Mouse (Mus musculus) kidney, postnatal 10 days (tissue): ENCODE measurements at regions not wholly inside any gene's neighbourhood (a gene's known extent, or its start where the extent isn't known, plus 50 kb on each side); places are given as distances from the start of the nearest gene placed in this dataset.
A peak's percentile ranks its signal among the peaks of the same experiment; 100 is the strongest.
"Not testable (repeated sequence)": the region's sequence is repeated elsewhere in the genome, so short reads cannot be mapped to it uniquely, and the experiment has no call there.

Experiments
- DNase-seq: peaks from one replicate; pipeline ENCODE4 v3.0.0; 2021; ENCODE audit warnings: mixed read lengths

DNA sequence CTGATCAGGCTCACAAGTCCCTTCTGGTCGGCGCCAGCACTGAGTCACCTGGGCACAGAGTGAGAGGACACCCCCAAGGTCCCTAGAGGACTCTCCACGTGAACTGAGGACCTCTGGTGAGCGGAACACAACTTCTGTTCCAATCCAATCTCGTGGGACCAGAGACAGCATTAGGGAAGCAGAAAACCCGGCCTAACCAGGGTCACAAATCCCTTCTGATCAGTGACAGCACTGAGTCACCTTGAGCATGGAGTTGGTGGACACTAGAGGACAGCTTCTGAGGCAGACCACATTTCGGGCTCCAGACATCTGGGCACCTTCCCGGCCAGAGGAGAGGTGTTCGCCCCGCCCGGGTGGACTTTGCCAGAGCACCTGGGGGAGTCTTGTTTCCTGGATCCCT, 412.3 kb upstream of the Arid1b start:
- no peak for DNase-seq

DNA sequence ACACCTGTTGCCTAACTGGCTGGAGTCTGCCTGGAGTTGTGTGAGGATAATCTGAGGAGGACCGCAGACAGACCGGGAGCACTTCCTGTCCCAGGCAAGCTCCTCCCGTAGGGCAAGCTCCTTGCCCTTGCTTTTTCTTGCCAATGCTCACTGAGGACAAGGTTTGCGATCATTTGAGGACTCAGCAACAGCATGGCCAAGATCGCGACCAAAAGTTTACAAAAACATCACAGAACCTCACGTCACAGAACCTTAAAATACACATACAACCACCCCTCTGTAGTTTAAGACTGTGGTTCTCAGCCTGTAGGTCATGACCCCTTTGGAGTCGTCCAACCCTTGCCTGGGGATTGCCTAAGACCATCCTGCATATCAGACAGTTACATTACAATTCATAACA, 383.7 kb upstream of the Arid1b start:
- peak; percentile 20 for DNase-seq

DNA sequence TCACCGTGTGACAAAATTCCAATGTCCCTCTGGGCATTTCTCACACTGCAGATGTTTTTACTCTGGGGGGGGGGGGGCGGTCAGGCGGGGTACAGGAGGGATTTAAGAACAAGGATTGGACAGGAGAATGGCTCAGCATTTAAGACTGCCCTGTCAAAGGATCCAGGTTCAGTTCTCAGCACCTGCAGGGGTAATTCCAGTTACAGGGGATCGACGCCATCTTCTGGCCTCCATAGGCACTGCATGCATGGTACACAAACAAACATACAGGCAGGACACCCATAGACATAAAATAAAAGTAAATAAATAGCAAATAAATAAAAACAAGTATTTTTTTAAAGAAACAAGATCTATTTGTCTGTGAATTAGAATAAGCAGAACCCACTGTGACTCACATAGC, 383.1 kb upstream of the Arid1b start:
- no peak for DNase-seq

DNA sequence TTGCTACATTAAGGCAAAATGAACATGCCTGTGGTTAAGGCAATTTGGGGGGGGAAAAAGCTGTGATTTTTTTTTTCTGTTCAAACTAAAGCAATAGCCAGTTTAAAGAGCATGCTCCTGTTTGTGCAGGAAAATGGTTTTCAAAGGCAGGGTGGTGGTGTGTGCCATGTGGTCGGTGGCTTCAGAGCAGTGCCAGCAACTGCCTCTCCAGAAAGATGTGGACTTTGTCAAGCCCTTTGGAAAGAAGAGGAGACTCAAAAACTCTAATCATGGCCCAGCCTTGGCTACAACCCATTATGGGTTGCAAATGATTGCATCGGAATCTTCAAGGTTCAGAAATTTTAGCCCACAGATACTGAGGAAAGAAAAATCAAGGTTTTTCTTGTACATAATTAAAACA, 382.4 kb upstream of the Arid1b start:
- no peak for DNase-seq

DNA sequence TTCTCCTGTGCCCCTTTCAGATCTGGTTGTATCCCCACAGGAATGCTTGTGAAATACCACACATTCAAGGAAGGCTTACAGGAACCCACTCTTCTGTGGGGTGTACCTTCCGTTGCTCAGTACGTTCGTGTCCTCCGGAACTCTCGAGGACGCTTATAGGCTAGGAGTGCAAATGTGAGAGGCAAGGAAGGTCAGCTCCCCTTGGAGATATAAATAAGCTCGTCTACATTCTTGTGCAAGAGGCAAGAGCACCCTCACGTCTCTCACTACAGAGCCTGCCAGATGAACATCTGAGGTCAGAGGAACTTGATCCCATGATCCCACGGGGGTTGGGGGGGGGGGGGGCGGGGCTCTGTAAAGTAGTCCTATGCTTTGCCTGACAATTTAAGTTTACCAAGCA, 382.0 kb upstream of the Arid1b start:
- no peak for DNase-seq

DNA sequence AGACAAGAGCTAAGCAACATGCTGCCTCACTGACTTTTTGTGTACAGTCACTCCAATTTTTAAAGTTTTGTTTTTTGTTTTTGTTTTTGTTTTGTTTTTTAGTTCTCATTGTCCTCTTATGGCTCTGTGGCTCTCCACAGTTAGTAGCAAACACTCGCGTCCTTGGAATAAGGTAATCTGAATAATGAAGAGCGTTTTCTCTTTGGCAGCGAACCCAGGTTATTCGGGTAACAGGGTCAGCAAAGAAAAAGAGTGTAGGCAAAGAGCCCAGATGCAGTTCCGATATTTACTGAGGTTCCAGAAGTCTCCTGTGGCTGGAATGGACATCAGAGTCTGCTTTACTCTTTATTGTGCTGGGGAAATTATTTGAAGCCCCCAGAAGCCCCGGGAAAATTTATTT, 381.4 kb upstream of the Arid1b start:
- no peak for DNase-seq

DNA sequence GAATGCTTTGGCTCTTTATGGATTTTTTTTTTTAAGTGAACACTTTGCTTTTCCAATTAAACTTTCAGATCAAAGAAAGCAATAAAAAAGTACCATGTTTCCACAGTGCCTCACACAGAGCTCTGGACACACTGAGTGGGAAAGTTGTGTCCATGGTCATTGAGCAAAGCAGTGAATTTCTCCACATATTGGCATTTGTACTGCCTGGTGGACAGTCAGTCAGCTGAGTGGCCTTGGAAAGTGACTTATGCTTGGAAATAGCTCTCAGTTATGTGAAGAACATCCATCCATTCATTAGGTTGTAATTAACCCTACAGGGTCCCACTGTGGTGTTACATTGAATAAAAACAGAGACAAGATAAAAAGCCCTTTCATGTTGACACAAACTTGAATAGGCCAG, 373.8 kb upstream of the Arid1b start:
- DNase-seq: no peak

DNA sequence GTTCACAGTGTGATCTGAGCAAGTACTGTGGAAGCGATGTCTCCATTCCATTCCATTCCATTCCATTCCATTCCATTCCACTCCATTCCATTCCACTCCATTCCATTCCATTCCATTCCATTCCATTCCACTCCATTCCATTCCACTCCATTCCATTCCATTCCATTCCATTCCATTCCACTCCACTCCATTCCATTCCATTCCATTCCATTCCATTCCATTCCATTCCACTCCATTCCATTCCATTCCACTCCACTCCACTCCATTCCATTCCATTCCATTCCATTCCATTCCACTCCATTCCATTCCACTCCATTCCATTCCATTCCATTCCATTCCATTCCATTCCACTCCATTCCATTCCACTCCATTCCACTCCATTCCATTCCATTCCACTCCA, 368.0 kb upstream of the Arid1b start:
- not testable (repeated sequence) for DNase-seq

DNA sequence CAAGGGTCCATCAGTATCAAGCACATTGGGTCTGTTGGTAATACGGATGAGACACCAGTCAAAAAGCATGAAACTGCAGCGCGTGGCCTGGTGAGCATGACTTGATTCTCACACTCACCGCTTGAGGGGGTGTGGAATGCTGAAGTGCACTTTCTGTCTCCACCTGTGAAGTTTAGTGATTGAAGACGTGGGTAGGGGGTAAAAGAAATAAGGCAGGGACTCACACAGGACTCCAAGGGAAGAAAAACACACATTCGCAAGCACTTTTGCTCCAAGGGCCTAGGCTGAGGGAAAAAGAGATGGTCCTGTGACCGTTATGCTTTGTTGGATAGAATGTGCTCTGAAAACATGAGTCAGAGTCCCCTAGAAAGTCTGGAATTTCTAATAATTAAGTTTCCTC, 366.6 kb upstream of the Arid1b start:
- no peak for DNase-seq

DNA sequence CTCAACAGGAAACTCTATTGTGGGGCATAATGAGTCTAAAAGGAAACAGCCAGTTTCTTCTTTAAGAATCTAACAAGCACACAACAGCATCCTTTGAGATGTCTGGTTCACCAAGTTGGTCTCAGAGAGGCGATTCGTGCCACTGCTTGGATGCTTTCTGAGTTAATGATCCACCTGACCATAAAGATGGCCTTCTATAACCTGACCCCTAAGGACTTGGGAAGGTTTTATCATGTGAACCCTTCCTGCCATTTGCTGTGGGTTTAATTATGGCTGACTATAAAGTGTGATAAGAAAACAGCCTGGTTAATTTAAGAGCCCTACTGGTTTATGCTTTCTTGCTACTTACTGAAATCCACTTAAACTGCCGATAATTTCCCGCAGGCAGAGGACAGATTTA, 363.0 kb upstream of the Arid1b start:
- DNase-seq: no peak

DNA sequence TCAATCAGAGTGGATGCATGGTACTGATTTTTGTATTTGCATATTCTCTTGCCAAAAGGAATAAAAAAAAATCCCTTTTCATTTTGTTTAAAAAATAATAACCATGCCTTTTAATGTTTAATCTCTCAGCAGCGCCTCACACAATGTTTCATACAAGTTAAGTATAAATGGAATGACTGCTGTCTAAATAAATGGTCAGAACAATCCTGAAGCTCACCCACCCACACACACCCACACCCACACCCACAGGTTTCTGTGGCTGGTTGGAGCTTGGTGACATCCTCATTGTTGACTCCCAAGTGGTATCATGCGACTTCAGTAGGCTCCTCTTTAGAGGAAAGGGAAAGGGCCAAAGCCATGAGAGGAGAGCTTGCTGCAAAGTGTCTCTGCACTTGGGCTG, 361.6 kb upstream of the Arid1b start:
- DNase-seq: no peak

DNA sequence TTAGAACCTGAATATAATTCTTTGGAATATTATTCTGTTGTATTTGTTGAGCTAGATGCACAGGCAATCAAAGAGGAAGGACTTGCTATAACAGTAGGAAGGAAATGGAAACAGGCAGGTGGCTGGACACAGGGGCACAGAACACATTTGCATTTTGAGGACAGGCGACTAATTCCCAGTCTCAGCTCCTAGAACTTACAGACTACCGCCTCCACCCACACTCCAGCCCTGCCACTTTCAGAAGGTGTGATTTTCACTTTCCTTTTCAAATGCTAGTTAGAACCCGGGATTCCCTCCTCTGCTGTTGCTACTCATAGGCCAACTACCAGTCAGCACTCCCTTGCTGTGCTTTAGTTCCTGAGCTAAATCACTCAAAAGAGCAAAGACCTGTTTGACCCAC, 360.4 kb upstream of the Arid1b start:
- DNase-seq: no peak

DNA sequence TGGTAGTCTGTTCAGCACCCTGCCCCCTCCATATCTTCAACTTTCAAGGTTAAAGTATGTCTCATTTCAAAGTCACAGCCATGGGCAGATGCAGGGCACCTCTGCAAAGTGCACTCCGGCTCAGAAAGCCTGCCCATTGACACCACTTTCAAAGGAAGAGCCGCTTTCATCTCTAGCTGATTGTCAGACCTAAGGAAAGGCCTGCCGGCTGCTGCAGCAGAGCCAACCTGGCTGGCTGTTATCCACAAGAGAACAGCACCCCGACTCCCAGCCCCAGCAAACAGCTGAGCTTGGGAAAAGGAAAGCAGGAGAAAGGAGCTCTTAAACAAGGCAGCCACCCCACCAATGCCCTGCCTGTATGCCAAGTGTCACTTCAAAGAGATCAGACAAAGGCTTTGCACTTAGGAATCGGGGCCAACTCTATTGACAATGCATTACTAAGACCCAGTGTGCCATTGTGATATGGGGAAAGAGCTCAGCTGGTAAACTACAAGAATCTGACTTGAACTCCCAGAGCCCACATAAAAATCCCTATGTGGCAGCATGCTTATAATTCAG, 357.3 kb upstream of the Arid1b start:
- DNase-seq: no peak

DNA sequence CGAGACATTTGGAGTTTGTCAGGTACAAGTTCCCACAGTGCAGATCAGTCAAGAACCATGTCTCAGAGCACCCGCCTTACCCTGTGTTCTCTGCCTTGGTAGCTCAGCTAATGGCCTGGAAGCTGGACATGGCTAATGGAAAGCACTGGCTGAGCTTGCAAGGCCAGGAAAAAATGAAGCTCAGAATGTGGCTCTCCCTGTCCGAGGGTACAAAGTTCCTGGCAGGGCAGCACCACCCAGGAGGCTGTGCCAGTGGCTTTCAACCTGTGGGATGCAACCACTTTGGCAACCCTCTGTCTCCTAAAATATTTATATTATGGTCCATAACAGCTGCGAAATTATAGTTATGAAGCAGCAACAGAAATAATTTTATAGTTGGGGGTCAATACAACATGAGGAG, 354.6 kb upstream of the Arid1b start:
- DNase-seq: no peak

DNA sequence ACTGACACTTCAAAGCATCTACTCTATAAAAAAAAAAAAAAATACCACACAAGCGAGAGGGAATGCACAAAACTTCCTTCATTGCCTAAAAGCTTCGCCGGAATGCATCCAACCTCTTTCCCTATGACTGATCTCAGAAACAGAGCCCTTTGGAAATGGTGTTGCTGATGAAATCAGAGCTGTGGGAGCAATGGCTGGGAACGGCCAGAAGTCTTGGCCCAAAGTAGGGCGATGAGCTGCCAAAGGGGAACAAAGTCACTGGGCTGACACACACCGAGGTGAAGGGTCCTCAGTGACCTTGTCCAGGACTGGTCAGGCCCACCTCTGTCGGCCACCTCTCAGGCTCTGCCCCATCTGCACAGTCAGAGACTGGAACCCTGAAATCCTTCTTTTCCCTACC, 353.6 kb upstream of the Arid1b start:
- DNase-seq: peak; percentile 18

DNA sequence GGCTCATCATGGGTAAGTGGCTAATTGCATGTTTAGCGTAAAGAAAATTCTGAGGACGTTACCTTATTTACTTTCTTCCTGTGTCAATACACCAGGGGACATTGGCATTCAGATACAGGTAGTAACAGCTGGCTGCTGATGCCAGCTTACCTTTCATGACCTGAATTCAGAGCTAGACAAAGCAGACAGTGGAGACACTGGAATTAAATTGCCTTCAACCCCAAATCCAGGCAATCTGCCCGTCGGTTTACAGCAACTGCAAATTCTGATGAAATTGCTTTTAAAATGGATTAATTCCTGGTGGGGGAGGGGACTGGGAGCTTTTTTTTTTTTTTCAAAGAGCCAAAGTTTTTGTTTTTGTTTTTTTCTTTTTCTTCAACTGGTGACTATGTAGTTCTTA, 353.0 kb upstream of the Arid1b start:
- no peak for DNase-seq

DNA sequence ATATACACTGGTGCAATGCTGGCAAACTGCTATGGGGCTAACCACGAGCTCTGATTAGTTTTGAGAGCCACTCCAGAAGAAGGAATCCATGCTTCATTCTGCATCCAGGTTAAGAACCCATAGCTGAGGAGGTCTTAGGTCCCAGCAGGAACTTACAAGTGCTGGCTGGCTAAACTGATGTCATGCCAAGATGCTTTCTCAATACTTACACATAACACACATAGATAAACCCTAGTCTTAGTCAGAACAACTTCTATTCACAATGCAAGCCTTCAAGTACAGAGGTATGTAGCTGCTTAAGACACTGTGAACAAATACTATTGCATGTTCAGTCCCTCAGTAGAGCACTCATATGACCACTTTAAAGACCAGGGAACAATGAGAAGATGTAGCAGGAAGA, 352.1 kb upstream of the Arid1b start:
- DNase-seq: no peak

DNA sequence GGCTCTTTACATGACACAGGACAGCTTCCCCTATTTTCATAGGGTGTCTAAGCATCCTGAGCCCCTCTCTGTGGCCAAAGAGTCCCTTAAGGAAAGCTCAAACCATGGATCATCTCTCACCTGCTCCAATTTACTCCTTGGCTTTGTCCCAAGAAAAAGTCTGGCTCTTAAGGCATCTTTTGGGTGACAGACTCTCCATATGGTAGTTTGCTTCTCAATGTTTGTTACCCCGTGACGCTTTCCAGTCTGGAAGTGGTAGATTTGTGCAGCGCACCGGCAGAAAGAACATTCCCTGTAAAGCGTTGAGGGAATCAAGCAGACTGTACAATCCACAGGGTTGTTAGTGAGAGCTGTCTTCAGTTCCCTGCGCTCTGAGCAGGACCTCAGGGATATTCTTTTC, 350.8 kb upstream of the Arid1b start:
- DNase-seq: no peak

DNA sequence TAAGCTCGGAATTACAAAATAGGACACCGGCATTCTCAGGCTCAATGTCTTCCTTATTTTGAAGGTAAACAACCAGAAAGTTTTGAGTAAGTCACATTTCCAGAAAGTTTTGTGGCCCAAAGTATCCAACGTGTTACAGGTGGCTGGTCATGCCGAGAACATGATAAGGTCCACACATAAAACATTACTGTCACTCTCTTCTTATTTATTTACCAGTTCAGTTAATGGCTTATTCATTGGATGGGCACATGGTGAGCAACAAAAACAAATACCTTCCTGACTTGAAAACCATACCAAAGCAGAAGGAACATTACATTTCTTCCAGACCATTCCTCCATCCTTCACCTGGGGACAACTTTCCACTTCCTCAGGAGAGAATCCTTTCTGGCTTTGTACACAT, 345.5 kb upstream of the Arid1b start:
- no peak for DNase-seq

DNA sequence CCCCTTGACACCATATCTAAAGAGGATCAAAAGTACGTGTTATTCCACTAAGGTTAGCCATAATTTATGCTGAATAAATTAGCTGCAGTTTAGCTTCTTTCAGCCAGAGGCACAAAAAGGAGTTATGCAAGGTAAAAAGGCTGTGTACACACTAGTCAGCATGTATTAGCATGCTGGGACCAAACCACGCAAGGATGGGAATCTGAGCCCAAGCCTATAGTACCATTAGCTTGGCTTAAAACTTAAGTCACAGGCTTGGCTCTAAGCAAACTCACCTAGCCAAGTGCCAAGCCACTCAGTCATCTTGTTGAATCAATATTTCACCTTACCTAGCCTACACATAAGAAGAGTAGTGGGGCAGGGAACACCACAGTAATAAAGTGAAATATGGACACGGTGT, 339.9 kb upstream of the Arid1b start:
- DNase-seq: no peak

DNA sequence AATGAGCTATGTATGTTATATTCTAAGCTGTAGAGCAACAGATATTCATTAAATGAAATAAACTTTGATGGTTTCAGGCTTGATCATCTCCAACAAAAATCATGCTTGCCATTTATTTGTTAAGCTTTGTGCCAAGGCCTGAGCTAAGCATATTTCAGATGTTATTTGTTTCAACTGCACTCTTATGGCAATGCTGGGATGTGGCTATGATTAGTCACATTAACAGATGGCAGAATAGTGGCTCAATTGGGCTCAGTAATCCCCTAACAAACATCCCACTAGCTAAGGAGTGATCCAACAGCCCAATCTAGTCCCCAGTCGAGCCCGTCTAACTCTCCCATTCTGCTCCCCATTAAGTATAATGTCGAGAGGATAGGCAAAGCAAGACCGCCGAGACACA, 332.1 kb upstream of the Arid1b start:
- DNase-seq: no peak

DNA sequence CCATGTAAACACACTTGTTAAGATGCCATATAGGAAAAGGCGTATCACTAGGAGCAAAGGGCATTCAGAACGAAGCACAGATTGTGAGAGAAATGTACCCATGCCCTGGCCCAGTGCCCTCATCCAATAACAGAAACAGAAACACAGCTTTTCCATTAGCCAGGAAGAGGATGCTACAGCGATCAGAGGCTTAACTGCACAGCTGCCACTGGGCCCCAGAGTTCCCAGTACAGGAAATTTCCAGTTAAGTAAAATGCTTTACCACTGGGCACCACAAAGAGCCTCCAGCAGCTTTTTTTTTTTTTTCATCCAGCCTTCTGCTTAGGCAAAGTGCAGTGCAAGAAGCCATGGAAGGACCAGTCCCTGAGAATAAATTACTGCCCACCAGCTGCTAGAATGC, 325.6 kb upstream of the Arid1b start:
- DNase-seq: no peak

DNA sequence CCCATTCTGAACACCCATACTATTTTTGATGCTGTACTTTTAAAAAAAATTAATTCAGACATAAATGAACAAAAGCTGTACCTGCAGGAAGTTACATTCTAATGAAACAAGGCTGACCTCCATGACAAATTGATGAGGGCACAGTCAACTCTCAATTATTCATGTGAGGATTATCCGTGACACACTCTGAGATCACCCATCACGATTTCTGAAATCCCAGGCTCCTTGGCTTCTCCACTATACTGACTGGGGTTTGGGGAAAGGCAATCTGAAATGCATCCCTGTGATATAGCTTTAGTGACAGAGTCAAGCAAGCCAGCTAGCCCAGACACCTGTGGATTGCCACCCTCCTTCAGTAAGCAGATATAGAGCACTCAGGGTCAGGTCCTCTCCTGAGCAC, 320.9 kb upstream of the Arid1b start:
- no peak for DNase-seq

DNA sequence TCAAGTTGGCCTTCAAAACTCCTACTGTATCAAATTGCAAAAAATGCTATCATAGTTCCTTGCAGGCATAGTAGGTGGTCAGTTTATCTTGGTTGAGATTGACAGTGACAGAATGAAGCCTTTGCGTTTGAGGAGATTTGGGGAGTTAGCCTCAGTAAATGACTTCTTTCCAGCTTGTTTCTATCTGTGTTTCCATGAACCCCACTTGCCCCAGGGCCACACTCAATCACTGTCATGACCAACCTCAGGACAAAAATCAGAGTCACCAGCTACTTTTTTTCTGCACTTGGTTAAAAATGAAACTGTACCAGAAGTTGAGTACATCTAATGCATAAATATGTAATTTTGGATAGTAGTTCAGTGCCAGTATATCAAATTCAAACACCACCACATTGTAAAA, 287.7 kb upstream of the Arid1b start:
- no peak for DNase-seq

DNA sequence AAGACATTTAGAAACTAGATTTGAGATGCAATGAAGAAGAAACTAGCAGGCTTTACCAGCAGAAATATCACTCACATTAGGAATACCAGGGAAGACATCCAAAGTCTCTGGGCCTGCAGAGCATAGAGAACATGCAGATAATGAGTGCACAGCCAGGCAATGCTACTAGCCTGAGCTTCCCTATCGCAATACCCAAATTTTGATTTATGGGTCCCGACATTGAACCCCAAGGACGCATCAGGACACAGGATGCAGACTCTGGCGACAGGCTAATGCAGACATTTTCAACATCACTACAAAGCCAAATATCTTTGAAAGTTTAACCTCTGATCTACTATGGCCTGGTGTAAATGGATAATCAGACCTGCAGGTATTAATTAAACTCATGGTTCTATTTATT, 273.1 kb upstream of the Arid1b start:
- no peak for DNase-seq

DNA sequence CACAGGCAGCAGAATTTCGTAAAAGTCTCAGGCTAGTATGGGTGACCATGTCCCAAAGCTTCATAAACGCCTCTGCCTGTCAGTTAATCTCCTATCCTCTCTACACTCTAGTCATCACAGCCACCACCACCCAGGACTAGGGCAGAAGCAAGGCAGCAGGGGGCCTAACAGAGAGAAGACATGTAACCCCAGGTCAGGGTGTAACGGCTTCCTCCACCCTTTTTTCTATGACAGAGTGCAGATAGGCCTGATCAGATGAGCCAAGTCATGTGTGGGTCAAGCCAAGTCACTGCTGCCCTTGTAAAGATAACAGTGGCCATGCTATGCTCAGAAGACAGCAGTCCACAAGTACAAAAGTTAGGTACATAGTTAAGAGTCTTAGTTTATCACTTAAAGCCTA, 270.1 kb upstream of the Arid1b start:
- DNase-seq: no peak
